Mouse (Mus musculus) MEL (cell line): Measurements from ENCODE around the gene Krt222. TPM values are rescaled to one million over a fixed set of nuclear protein-coding genes. Genes with fewer than 3 reads are reported as not detected.

Experiments used
- DNase-seq: peaks from one replicate; pipeline ENCODE4 v3.0.0; 2011; ENCODE audit warnings: low read depth, low spot score
- H3K27ac ChIP-seq: 2 replicates; pipeline ENCODE4 v1.5.1; 2012; ENCODE audit warnings: low read depth, mild to moderate bottlenecking, control low read depth, low read length, moderate library complexity; ENCODE audit not compliant: control insufficient read depth
- H3K27me3 ChIP-seq, 2 experiments: fragments of 150-350 bp in 1 of 2; sonication (generic) in 1 of 2; 2 replicates each; pipeline ENCODE4 v1.6.1; 2012; ENCODE audit warnings: low read length in 2 of 2, mild to moderate bottlenecking in 2 of 2, improper control_type of control experiment in 1 of 2, moderate library complexity in 1 of 2; ENCODE audit not compliant: insufficient read depth in 2 of 2, control insufficient read depth in 1 of 2
- H3K36me3 ChIP-seq, 2 experiments: 2 replicates each; pipeline ENCODE4 v1.6.1; 2012 to 2014; ENCODE audit warnings: low read length in 2 of 2, improper control_type of control experiment in 1 of 2, inconsistent platforms in 1 of 2, mild to moderate bottlenecking in 1 of 2; ENCODE audit not compliant: insufficient read depth in 2 of 2, control insufficient read depth in 1 of 2
- H3K4me1 ChIP-seq, 2 experiments: fragments of 150-350 bp in 1 of 2; sonication (generic) in 1 of 2; 2 replicates each; pipeline ENCODE4 v1.6.1; 2012; ENCODE audit warnings: low read length in 2 of 2, improper control_type of control experiment in 1 of 2, mild to moderate bottlenecking in 1 of 2; ENCODE audit not compliant: insufficient read depth in 2 of 2, control insufficient read depth in 1 of 2
- H3K4me3 ChIP-seq, 2 experiments: fragments of 150-350 bp in 1 of 2; sonication (generic) in 1 of 2; 2 replicates each; pipeline ENCODE4 v1.5.1; 2012; ENCODE audit warnings: low read depth in 2 of 2, low read length in 2 of 2, mild to moderate bottlenecking in 2 of 2, moderate library complexity in 2 of 2, control low read depth in 1 of 2, improper control_type of control experiment in 1 of 2; ENCODE audit not compliant: control insufficient read depth in 1 of 2, insufficient read depth in 1 of 2
- H3K79me2 ChIP-seq: 2 replicates; pipeline ENCODE4 v1.6.1; 2012; ENCODE audit warnings: mild to moderate bottlenecking, low read length, moderate library complexity; ENCODE audit not compliant: control insufficient read depth, poor library complexity, insufficient read depth
- H3K9ac ChIP-seq: 2 replicates; pipeline ENCODE4 v1.6.1; 2012; ENCODE audit warnings: low read depth, mild to moderate bottlenecking, control low read depth, low read length, moderate library complexity; ENCODE audit not compliant: control insufficient read depth, poor library complexity, severe bottlenecking
- H3K9me3 ChIP-seq: fragments of 150-350 bp; sonication (generic); replicated peaks from 2 replicates; pipeline ENCODE4 v1.6.1; 2012; ENCODE audit warnings: mild to moderate bottlenecking, low read length, improper control_type of control experiment, moderate library complexity; ENCODE audit not compliant: insufficient read depth
- BHLHE40 ChIP-seq: IDR thresholded peaks from 2 replicates; pipeline ENCODE4 v1.6.1; 2012; ENCODE audit warnings: low read depth, mild to moderate bottlenecking, inconsistent platforms, low read length, improper control_type of control experiment, borderline replicate concordance
- CHD1 ChIP-seq: IDR thresholded peaks from 2 replicates; pipeline ENCODE4 v1.6.1; 2012; ENCODE audit warnings: low read depth, mild to moderate bottlenecking, inconsistent platforms, low read length, improper control_type of control experiment
- CHD2 ChIP-seq: IDR thresholded peaks from 2 replicates; pipeline ENCODE4 v1.6.1; 2011; ENCODE audit warnings: low read length, improper control_type of control experiment
- CTCF ChIP-seq, 3 experiments: IDR thresholded peaks in 2 of 3; conservative IDR thresholded peaks in 1 of 3; 2 replicates each; pipeline ENCODE4 v1.5.1; 2011 to 2012; ENCODE audit warnings: low read length in 3 of 3, low read depth in 2 of 3, mild to moderate bottlenecking in 2 of 3, improper control_type of control experiment in 1 of 3, inconsistent platforms in 1 of 3, mixed read lengths in 1 of 3, moderate library complexity in 1 of 3; ENCODE audit not compliant: control insufficient read depth in 1 of 3, insufficient read depth in 1 of 3, poor library complexity in 1 of 3, severe bottlenecking in 1 of 3
- E2F4 ChIP-seq: IDR thresholded peaks from 2 replicates; pipeline ENCODE4 v1.6.1; 2011; ENCODE audit warnings: low read depth, low read length, improper control_type of control experiment, borderline replicate concordance
- ELF1 ChIP-seq: IDR thresholded peaks from 2 replicates; pipeline ENCODE4 v1.6.1; 2014; ENCODE audit warnings: low read depth, mild to moderate bottlenecking, inconsistent platforms, low read length, improper control_type of control experiment, moderate library complexity
- EP300 ChIP-seq, 2 experiments: IDR thresholded peaks; 2 replicates each; pipeline ENCODE4 v1.6.1; 2011; ENCODE audit warnings: improper control_type of control experiment in 2 of 2, low read length in 2 of 2, low read depth in 1 of 2, mild to moderate bottlenecking in 1 of 2
- ETS1 ChIP-seq: IDR thresholded peaks from 2 replicates; pipeline ENCODE4 v1.6.1; 2012; ENCODE audit warnings: low read depth, mild to moderate bottlenecking, inconsistent platforms, low read length, improper control_type of control experiment, moderate library complexity
- HCFC1 ChIP-seq: IDR thresholded peaks from 2 replicates; pipeline ENCODE4 v1.6.1; 2012; ENCODE audit warnings: low read depth, mild to moderate bottlenecking, inconsistent platforms, low read length, improper control_type of control experiment, moderate library complexity
- JUND ChIP-seq: IDR thresholded peaks from 2 replicates; pipeline ENCODE4 v1.6.1; 2011; ENCODE audit warnings: low read depth, mild to moderate bottlenecking, improper control_type of control experiment, low read length
- KAT2A ChIP-seq: conservative IDR thresholded peaks from 2 replicates; pipeline ENCODE4 v1.6.1; 2012; ENCODE audit warnings: low read depth, low read length, improper control_type of control experiment, inconsistent platforms
- MAZ ChIP-seq: IDR thresholded peaks from 2 replicates; pipeline ENCODE4 v1.6.1; 2012; ENCODE audit warnings: low read depth, mild to moderate bottlenecking, inconsistent platforms, low read length, improper control_type of control experiment
- MEF2A ChIP-seq: IDR thresholded peaks from 2 replicates; pipeline ENCODE4 v1.6.1; 2014; ENCODE audit warnings: low read depth, mild to moderate bottlenecking, inconsistent platforms, low read length, improper control_type of control experiment; ENCODE audit not compliant: poor library complexity, insufficient replicate concordance, severe bottlenecking; ENCODE audit errors: extremely low read depth
- MYB ChIP-seq: IDR thresholded peaks from 2 replicates; pipeline ENCODE4 v1.6.1; 2011; ENCODE audit warnings: mild to moderate bottlenecking, low read depth, low read length, improper control_type of control experiment
- MYC ChIP-seq: IDR thresholded peaks from 2 replicates; pipeline ENCODE4 v1.6.1; 2011; ENCODE audit warnings: low read depth, mild to moderate bottlenecking, low read length, improper control_type of control experiment, moderate library complexity
- NRF1 ChIP-seq: IDR thresholded peaks from 2 replicates; pipeline ENCODE4 v1.6.1; 2014; ENCODE audit warnings: low read depth, mild to moderate bottlenecking, inconsistent platforms, low read length, improper control_type of control experiment, moderate library complexity; ENCODE audit not compliant: poor library complexity, insufficient read depth, severe bottlenecking
- POLR2AphosphoS2 ChIP-seq: IDR thresholded peaks from 2 replicates; pipeline ENCODE4 v1.6.1; 2011; ENCODE audit warnings: low read length, improper control_type of control experiment
- POLR2AphosphoS5 ChIP-seq: IDR thresholded peaks from 2 replicates; pipeline ENCODE4 v1.6.1; 2012; ENCODE audit warnings: low read depth, borderline replicate concordance, mild to moderate bottlenecking, inconsistent platforms, low read length, moderate library complexity, mixed read lengths
- RAD21 ChIP-seq: IDR thresholded peaks from 2 replicates; pipeline ENCODE4 v1.6.1; 2011; ENCODE audit warnings: mild to moderate bottlenecking, low read depth, low read length, improper control_type of control experiment
- SMC3 ChIP-seq: IDR thresholded peaks from 2 replicates; pipeline ENCODE4 v1.6.1; 2011; ENCODE audit warnings: low read depth, low read length, improper control_type of control experiment
- TBP ChIP-seq: IDR thresholded peaks from 2 replicates; pipeline ENCODE4 v1.8.0; 2011; ENCODE audit warnings: low read depth, low read length, improper control_type of control experiment
- TCF12 ChIP-seq: IDR thresholded peaks from 2 replicates; pipeline ENCODE4 v1.6.1; 2014; ENCODE audit warnings: low read depth, mild to moderate bottlenecking, inconsistent platforms, low read length, improper control_type of control experiment, moderate library complexity
- ZC3H11A ChIP-seq: IDR thresholded peaks from 2 replicates; pipeline ENCODE4 v1.6.1; 2012; ENCODE audit warnings: low read depth, mild to moderate bottlenecking, inconsistent platforms, low read length, improper control_type of control experiment
- ZKSCAN1 ChIP-seq: IDR thresholded peaks from 2 replicates; pipeline ENCODE4 v1.6.1; 2012; ENCODE audit warnings: low read depth, mild to moderate bottlenecking, inconsistent platforms, low read length, improper control_type of control experiment, moderate library complexity
- polyA plus RNA-seq, 2 experiments: library from polyadenylated mRNA; stranded (reverse) in 1 of 2; unstranded in 1 of 2; fragments of >175 nt in 1 of 2; fragments of >200 nt in 1 of 2; gene quantifications; 2 replicates each; pipeline versions ENCODE4 v1.2.1 to v1.2.4; 2012; ENCODE audit warnings: low replicate concordance in 2 of 2, low read depth in 1 of 2; ENCODE audit not compliant: insufficient read length in 2 of 2, insufficient read depth in 1 of 2, missing spikeins in 1 of 2
- total RNA-seq: library from RNA; depleted of rRNA; stranded (reverse); fragments of 300-350 nt; gene quantifications from 2 replicates; pipeline ENCODE4 v1.2.3, GENCODE M21; 2012; rRNA removed

The Krt222 gene
- total RNA-seq (not detected in 2 replicates), polyA plus RNA-seq (under 1 TPM in 1 of 2 experiments, not detected in 1; 0.07 TPM)

DNA sequence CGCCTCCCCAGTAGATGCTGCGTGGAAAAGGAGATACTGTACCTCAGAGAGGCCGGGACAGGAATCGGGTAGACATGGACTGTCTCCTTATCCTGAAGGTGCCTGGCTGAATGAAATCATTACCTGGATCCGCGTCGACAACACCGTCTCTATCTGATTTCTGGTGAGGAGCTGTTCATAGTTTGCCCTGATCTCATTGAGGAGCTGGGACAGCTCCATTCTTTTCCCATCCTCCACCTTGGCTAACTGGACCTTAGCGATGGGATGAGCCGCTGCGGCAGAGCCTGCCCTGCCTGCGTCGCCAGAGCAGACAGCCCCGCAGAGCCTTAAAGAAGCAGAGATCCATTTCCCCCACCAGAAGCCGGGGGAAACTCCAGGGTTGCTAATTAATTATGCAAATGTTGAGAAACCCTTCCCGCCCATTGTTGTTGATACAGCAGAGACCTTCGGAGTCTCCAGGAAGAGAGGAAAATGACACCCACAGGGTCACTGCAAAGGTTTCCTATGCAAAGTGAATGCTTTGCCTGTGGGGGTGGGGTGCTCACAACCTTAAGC is at the start of gene Krt222:
Gene Krt222 (minus strand): TSS at position 266 of the 555 bp plus-strand sequence.
- H3K4me3 ChIP-seq: no peak within 1 kb of the TSS
- H3K9me3 ChIP-seq: no peaks in the 10 kb centered on the region
- H3K27me3 ChIP-seq: peaks cover 3 to 24% of the 10 kb centered on the region in 2 experiments
- TF ChIP-seq JUND (no peak), TBP (no peak), EP300 (IDR thresholded peaks at IDR 0.05; ENCODE audit: low read depth in 1 of 2, low read length in 2 of 2) (no peak), ZKSCAN1 (no peak), ETS1 (no peak), KAT2A (no peak), MYB (no peak), MYC (no peak), POLR2AphosphoS5 (no peak), HCFC1 (no peak), CTCF (IDR thresholded peaks at IDR 0.05 in 2 of 3, conservative IDR thresholded peaks at IDR 0.05 in 1 of 3; ENCODE audit: control insufficient read depth in 1 of 3, insufficient read depth in 1 of 3, low read depth in 2 of 3, low read length in 3 of 3, poor library complexity in 1 of 3, severe bottlenecking in 1 of 3) (no peak)
- H3K36me3 ChIP-seq: no peaks in the 10 kb centered on the region
- no peak within 1 kb of the TSS for H3K27ac ChIP-seq
- no peak for DNase-seq
- H3K9ac ChIP-seq: no peak within 1 kb of the TSS
- no peaks in the 10 kb centered on the region for H3K4me1 ChIP-seq
- no peaks in the 10 kb centered on the region for H3K79me2 ChIP-seq

DNA sequence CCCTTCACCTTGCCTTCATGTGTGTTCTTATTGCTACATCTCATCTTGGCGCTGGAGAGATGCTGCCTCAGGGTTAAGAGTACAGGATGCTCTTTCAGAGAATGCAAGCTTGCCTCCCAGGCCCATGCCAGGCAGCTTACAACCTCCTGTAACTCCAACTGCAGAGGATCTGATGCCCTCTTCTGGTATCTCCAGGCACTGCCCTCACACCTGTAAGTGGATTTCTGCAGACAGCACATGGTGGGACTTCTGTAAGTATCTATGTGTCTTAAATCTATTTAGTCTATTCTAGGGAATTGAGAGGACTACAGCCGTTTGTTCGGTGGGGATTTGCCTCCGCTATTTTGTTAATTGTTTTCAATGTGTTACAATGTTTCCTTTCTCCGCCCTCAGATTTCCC is 49.0 kb upstream of the Krt222 start:
- TF ChIP-seq SMC3: peak; percentile 58
- TF ChIP-seq POLR2AphosphoS2: no peak
- no peak for TF ChIP-seq MYB
- no peak for TF ChIP-seq CHD2
- no peak for TF ChIP-seq E2F4
- no peak for TF ChIP-seq CHD1
- TF ChIP-seq TBP: no peak
- TF ChIP-seq ZKSCAN1: no peak
- no peak for TF ChIP-seq MAZ
- no peak for TF ChIP-seq POLR2AphosphoS5
- TF ChIP-seq CTCF (IDR thresholded peaks at IDR 0.05 in 2 of 3, conservative IDR thresholded peaks at IDR 0.05 in 1 of 3; ENCODE audit: control insufficient read depth in 1 of 3, insufficient read depth in 1 of 3, low read depth in 2 of 3, low read length in 3 of 3, poor library complexity in 1 of 3, severe bottlenecking in 1 of 3): peak; percentile 36 to 58 (median 49)
- no peak for TF ChIP-seq NRF1
- TF ChIP-seq RAD21: peak; percentile 29
- no peak for TF ChIP-seq MEF2A
- no peak for TF ChIP-seq ZC3H11A
- TF ChIP-seq TCF12: no peak
- no peak for TF ChIP-seq ELF1
- TF ChIP-seq BHLHE40: no peak
- TF ChIP-seq, all 39 proteins: peak for 3
- peaks cover 0 to 11% of the 10 kb centered on the region in 2 experiments; a peak in 3 of 4 replicates for H3K27me3 ChIP-seq
- H3K9me3 ChIP-seq: no peaks in the 10 kb centered on the region
- no peaks in the 10 kb centered on the region for H3K36me3 ChIP-seq
- H3K27ac ChIP-seq: no peak overlapping the region
- no peaks in the 10 kb centered on the region for H3K79me2 ChIP-seq
- no peak overlapping the region for H3K9ac ChIP-seq
- no peak overlapping the region for H3K4me3 ChIP-seq
- peak; percentile 43 for DNase-seq
- H3K4me1 ChIP-seq: no peaks in the 10 kb centered on the region
